Mouse (Mus musculus) heart, postnatal 0 days (tissue): ENCODE data around the gene Jakmip3. TPM values are rescaled to one million over a fixed set of nuclear protein-coding genes. Genes with fewer than 3 reads are reported as not detected.

ENCODE experiments used
- ATAC-seq: fragments of 200-750 bp; cut with Nextera tagmentation; 2 replicates; pipeline ENCODE4 v1.8.0; 2017; ENCODE audit warnings: low read depth, moderate number of reproducible peaks, moderate library complexity; ENCODE audit not compliant: insufficient read depth
- DNase-seq: peaks from one replicate; pipeline ENCODE4 v3.0.0-alpha.2; 2016; ENCODE audit warnings: low spot score
- H3K27ac ChIP-seq: fragments of 300-500 bp; sonication (generic); 2 replicates; pipeline ENCODE4 v1.5.1; 2014; ENCODE audit warnings: low read depth, mild to moderate bottlenecking
- H3K27me3 ChIP-seq: fragments of 300-500 bp; sonication (generic); 2 replicates; pipeline ENCODE4 v1.6.1; 2014; ENCODE audit warnings: low read length, mixed read lengths; ENCODE audit not compliant: control insufficient read depth, insufficient read depth
- H3K36me3 ChIP-seq: fragments of 300-500 bp; sonication (generic); replicated peaks from 2 replicates; pipeline ENCODE4 v1.6.1; 2014; ENCODE audit warnings: low read length, mixed read lengths; ENCODE audit not compliant: control insufficient read depth, insufficient read depth
- H3K4me1 ChIP-seq: fragments of 300-500 bp; sonication (generic); 2 replicates; pipeline ENCODE4 v1.6.1; 2014; ENCODE audit warnings: antibody characterized with exemption; ENCODE audit not compliant: control insufficient read depth, insufficient read depth
- H3K4me2 ChIP-seq: fragments of 300-500 bp; sonication (generic); 2 replicates; pipeline ENCODE4 v1.6.1; 2014; ENCODE audit warnings: low read depth, mild to moderate bottlenecking, low read length, moderate library complexity
- H3K4me3 ChIP-seq: fragments of 300-500 bp; sonication (generic); 2 replicates; pipeline ENCODE4 v1.5.1; 2014; ENCODE audit warnings: low read depth, low read length
- H3K9ac ChIP-seq: fragments of 300-500 bp; sonication (generic); replicated peaks from 2 replicates; pipeline ENCODE4 v1.6.1; 2014; ENCODE audit warnings: low read depth, low read length, mixed read lengths
- H3K9me3 ChIP-seq: fragments of 300-500 bp; sonication (generic); replicated peaks from 2 replicates; pipeline ENCODE4 v1.6.1; 2016; ENCODE audit warnings: low read length; ENCODE audit not compliant: control insufficient read depth
- CTCF ChIP-seq: IDR thresholded peaks from 2 replicates; pipeline ENCODE4 v1.5.1; 2016; ENCODE audit warnings: antibody characterized with exemption, control low read depth, low read depth
- EP300 ChIP-seq: IDR thresholded peaks from 2 replicates; pipeline ENCODE4 v1.6.1; 2016; ENCODE audit warnings: antibody characterized with exemption, low read depth
- WGBS: fragments of 180-500 bp; shearing (Covaris S2); extraction: QIAGEN DNeasy Blood & Tissue Kit; methylation state at CpG from one replicate; pipeline ENCODE4 v1.1.7; 2014; 5-methylcytosine and 5-hydroxymethylcytosine counted together
- polyA plus RNA-seq: library from polyadenylated mRNA; unstranded; fragments of >200 nt; fragmentation: Nextera tagmentation; extraction: Ambion mirVana; gene quantifications from 2 replicates; pipeline ENCODE4 v1.2.1, GENCODE M21; 2015
- total RNA-seq: library from RNA; depleted of rRNA; stranded (reverse); fragments of >200 nt; gene quantifications from 2 replicates; pipeline ENCODE4 v1.2.3, GENCODE M21; 2014; ENCODE audit warnings: low replicate concordance

The Jakmip3 gene
- total and polyA plus RNA-seq, 2 experiments from 2014 or later = not detected

DNA sequence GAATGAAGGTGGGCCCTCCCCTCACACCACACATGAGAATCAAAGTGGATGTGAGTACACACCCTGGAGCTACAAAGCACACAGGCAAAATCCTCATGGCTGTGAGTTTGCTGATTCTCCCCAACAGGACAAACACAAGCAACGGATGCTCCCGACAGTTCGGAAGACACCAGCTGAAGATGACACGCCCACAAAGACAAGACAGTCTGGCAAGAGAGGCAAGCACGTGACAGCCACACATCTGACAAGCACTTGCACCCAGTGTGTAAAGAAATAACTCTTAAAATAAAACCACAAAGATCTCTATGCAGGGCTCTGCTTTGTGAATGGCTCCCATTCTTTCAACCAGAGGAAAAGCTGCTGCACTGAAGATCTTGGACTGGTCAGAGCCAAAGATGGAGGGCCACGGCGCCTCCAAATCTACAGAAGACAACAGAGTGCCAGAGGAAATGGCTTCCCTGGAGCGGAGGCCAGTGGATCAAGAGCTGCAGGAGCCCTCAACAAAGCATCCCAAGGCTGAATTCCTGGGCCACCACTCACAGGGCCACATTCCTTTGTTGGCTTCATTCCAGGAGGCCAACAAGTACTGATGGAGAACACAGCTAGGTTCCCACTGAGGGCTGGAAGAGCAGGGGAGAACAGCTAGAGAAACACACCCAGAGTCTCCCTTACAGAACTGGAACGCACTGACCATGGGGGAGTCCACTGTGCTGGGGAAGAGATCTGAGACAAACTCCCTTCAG lies 167.5 kb downstream of the Jakmip3 start:
- Histone ChIP-seq H3K27ac (no peak overlapping the region), H3K4me2 (no peak overlapping the region), H3K36me3 (no peaks in the 10 kb centered on the region), H3K4me3 (no peak overlapping the region), H3K9ac (no peak overlapping the region), H3K4me1 (no peaks in the 10 kb centered on the region), H3K27me3 (no peaks in the 10 kb centered on the region), H3K9me3 (no peaks in the 10 kb centered on the region)
- 77% methylated on average over 9 of the region's 9 CpGs for WGBS
- no peak for ATAC-seq
- DNase-seq = no peak
- TF ChIP-seq EP300 = no peak
- TF ChIP-seq CTCF = no peak

- TF ChIP-seq CTCF = peak; percentile 95
- TF ChIP-seq EP300 = no peak
- 33% methylated on average over 13 of the region's 13 CpGs for WGBS
Measured at GRCm38 (mm10) chr7:139119152-139119774, 178.7 kb downstream of the Jakmip3 start.

DNA sequence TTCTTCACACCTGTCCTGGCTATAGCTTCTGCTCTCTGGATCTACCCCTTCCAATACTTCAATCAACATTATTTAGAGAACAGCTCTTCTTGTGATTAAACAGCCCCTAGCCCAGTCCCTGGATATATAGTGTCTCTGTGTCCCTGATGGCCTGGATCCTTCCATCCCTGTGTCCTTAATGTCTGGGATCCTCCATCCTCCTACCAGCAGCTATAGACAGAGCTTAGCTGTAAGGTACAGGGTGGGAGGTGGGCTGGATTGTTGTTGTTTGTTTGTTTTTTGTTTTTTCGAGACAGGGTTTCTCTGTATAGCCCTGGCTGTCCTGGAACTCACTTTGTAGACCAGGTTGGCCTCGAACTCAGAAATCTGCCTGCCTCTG lies 179.2 kb downstream of the Jakmip3 start:
- Histone ChIP-seq H3K9ac (no peak overlapping the region), H3K27ac (no peak overlapping the region), H3K4me2 (no peak overlapping the region), H3K4me1 (no peaks in the 10 kb centered on the region), H3K27me3 (0 out of 2 replicates have a peak, but pooled peaks cover 8% of the 10 kb centered on the region), H3K36me3 (no peaks in the 10 kb centered on the region), H3K9me3 (no peaks in the 10 kb centered on the region), H3K4me3 (no peak overlapping the region)
- no peak for TF ChIP-seq EP300
- TF ChIP-seq CTCF = no peak
- DNase-seq = no peak
- 40% methylated on average over 2 of the region's 2 CpGs for WGBS
- ATAC-seq = no peak

More at GRCm38 (mm10) chr7:139119152-139119774, 178.7 kb downstream of the Jakmip3 start:
- DNase-seq = peak; percentile 73
- Histone ChIP-seq H3K9me3 (no peaks in the 10 kb centered on the region), H3K4me1 (no peaks in the 10 kb centered on the region), H3K36me3 (no peaks in the 10 kb centered on the region), H3K4me3 (no peak overlapping the region), H3K27me3 (0 out of 2 replicates have a peak, but pooled peaks cover 8% of the 10 kb centered on the region), H3K27ac (no peak overlapping the region), H3K9ac (no peak overlapping the region), H3K4me2 (no peak overlapping the region)
- ATAC-seq = peak; percentile 49; the same call in 1 of the 2 replicates

- H3K9ac ChIP-seq = no peak overlapping the region
- H3K27me3 ChIP-seq = peaks cover 12% of the 10 kb centered on the region; the same call in 1 of the 2 replicates
- no peak overlapping the region for H3K27ac ChIP-seq
- peaks cover 9% of the 10 kb centered on the region; the same call in 1 of the 2 replicates for H3K4me1 ChIP-seq
- ATAC-seq (no peak), DNase-seq (no peak)
- H3K4me3 ChIP-seq = no peak overlapping the region
- no peak for TF ChIP-seq CTCF
- TF ChIP-seq EP300 = no peak
- WGBS = 51% methylated on average over 4 of the region's 4 CpGs
- no peaks in the 10 kb centered on the region for H3K9me3 ChIP-seq
- H3K36me3 ChIP-seq = no peaks in the 10 kb centered on the region
- H3K4me2 ChIP-seq = no peak overlapping the region
Measured at GRCm38 (mm10) chr7:139125881-139126280, 185.4 kb downstream of the Jakmip3 start.

- H3K27me3 ChIP-seq = peaks cover 12% of the 10 kb centered on the region; the same call in 1 of the 2 replicates
- DNase-seq = no peak
- H3K4me3 ChIP-seq = no peak overlapping the region
- 59% methylated on average over 7 of the region's 7 CpGs for WGBS
- TF ChIP-seq EP300 (no peak), CTCF (no peak)
- no peak overlapping the region for H3K27ac ChIP-seq
- no peak for ATAC-seq
- no peaks in the 10 kb centered on the region for H3K36me3 ChIP-seq
- no peaks in the 10 kb centered on the region for H3K9me3 ChIP-seq
- no peak overlapping the region for H3K4me2 ChIP-seq
- peaks cover 9% of the 10 kb centered on the region; the same call in 1 of the 2 replicates for H3K4me1 ChIP-seq
- H3K9ac ChIP-seq = no peak overlapping the region
Measured at GRCm38 (mm10) chr7:139126549-139126948, 186.0 kb downstream of the Jakmip3 start.
